Mouse (Mus musculus) frontal cortex, postnatal 14 days (tissue): ENCODE measurements around the gene Dclk1.
"Not testable (repeated sequence)": the region's sequence is repeated elsewhere in the genome, so short reads cannot be mapped to it uniquely, and the experiment has no call there.

ENCODE experiments used
- DNase-seq, 2 experiments: peaks; one replicate each; pipeline ENCODE4 v3.0.0; 2022; ENCODE audit warnings: low spot score in 2 of 2

The Dclk1 gene

DNA sequence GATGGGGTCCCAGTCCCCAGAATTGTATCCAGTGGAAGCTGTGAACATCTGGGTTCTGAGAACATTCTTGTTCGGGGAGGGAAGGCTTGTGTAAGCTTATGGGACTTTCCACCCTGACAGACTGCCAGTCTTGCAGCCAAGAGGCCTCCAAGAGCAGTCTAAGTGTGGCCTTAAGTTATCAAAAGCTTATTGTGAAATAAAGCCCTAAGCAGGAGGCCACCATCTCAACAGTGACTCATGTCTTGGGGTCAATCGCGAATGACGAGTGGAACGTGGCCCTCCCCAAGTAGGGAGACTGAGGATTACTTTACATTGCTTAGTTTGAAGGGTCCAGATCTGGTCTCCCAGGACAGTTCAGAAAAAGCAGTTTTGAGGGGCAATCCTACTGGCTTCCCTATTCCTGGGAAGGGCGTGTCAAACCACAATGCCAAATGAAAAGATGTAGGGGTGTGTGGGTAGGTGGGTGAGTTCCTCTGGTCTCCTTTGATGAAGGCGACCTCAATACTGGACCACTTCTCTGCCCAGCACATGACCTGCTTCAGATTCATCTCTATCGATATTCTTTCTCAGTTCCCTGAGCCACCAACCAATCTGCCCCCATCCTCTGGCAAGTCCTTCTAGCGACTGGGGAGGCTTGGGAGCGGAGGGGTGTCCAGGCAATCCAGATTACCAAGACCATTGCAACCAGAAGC lies at the start of gene Dclk1:
Gene Dclk1 (plus strand): TSS at position 635 of the 692 bp plus-strand sequence.
- no peak for DNase-seq

DNA sequence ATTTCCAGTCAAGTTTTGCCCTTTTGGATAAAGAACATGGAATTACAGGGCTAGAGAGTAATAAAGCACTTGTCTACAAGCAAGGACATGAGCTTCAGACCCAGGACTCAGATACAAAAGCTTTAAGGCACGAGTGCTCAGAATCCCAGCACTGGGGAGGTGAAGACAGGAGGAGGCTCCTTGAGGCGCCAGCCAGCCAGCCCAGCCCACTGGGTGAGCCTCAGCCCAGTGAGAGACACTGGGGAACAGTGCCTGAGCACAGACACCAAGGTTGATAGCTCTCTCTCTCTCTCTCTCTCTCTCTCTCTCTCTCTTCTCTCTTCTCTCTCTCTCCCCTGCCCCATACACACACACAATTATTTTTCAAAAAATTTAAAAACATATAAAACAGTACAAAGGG lies 48.8 kb upstream of the Dclk1 start:
- DNase-seq: no peak

DNA sequence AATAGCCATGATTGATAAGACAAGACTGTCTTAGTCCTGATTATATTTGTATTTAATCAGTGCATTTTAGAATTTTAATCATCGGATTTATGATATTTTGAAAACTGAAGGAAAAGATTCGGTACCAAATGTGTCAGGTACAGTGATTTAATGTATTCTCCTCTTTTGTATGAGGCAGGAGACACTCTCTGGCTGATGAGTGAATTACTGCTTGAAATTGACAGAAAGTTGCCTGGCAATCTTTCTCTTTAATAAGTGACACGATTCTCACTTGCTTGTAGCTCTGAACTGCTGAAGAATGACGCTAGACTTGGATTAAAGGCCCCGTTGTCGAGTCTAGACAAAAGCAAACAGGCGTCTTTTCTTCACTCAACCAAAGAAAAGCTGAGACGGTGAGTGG lies 47.4 kb upstream of the Dclk1 start:
- DNase-seq: no peak

DNA sequence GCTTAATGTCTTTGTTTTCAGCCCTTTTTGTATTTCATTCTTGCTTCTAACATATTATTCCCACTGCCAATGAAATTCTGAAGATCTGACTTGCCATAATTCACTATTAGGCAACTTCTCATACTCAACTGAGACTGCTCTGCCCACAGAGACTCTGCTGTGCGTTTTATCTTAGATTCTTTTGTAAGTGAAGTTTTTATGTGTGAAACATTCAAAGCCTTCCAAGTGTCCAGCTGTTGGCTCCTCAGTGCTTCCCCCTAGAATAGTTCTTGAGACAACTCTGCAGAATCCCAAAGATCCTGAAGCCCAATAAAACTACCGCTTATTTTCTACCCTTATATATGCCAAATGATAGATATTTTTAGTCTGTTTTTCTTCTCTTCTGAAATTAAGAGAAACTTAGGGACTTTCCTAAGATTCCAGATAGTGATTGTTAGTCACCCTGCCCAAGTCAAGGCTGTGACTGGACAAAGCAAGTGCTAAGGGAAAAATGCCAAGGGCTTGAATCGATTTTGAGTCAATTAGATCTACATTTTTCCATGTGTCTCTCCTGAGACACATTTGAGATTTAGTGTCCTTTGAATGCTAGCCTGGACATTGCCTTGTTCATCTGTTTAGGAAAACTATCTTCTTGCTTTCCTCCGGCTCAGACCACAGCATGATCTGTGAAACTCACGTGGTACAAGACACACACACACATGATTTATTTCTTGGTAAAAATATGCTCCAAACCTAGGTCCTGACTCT lies 46.4 kb upstream of the Dclk1 start:
- no peak for DNase-seq

DNA sequence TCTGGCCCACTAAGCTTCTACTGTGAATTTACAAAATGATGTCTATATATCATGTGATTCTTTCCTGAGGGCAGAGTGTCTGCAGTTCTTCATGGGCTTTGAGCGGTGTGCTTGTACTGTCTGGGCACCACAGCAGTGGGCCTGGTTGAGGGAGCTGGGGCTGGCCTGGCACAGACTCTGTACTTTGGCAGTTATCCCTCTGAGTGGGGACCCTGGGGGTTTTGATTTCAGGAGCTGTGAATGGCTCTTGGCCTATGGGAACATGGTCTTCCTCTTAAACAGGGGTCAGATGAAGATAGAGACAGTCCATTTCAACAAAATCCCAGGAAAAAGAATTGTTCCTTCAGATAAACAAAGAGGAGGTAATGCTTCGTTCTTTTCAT lies 45.8 kb upstream of the Dclk1 start:
- DNase-seq: no peak

DNA sequence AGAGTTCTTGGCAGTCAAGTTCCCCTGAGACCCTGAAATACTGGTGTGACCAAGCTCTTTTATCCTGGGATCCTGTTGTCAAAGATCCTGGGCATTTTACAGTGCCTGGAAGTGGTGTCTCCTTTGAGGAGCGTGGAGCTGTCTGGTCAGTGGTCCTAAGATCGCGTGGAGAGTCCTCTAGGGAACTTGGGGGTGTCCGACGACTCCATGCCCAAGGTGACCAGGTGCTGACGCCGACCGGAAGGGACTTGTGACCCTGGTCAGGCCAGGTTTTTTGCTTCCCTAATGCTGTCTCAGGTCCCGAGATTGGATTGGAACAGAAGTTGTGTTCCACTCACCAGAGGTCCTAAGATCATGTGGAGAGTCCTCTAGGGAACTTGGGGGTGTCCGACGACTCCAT lies 38.5 kb upstream of the Dclk1 start:
- not testable (repeated sequence) for DNase-seq

DNA sequence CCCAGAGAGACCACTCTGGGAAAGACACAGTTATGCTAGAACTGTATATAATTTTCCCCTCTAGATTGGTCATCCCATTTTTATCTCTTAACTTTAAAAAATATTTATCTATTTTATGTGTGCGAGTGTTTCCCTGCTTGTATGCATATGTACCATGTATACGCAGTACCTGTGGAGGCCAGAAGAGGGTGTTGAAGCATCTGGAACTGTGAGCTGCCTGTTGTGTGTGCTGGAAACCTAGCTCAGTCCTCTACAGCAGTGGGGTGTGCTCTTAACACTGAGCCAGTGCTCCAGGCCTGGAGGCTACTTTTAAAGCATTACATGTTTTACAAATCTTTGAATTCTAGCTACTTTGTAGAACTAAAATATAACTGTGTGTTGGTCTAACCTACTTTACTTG lies 35.8 kb upstream of the Dclk1 start:
- DNase-seq: no peak

DNA sequence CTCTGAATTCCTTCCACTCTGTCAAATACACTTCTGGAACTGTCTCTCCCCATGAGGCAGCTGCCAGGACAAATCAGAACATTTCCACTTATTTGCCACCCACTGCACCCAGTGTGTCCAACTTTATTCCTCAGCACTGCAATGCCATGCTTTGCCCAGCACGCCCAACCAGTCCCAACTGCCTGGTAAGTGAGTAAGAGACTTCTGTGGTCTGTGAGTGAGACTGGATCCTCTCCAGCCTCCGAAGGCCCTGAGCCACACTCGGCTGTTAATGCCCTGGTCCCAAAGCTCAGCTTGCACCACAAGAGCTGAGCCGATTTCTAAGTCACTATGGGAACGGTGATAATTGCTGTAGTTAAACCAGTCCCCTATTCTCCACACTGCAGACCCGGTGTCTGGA lies 34.5 kb upstream of the Dclk1 start:
- no peak for DNase-seq

DNA sequence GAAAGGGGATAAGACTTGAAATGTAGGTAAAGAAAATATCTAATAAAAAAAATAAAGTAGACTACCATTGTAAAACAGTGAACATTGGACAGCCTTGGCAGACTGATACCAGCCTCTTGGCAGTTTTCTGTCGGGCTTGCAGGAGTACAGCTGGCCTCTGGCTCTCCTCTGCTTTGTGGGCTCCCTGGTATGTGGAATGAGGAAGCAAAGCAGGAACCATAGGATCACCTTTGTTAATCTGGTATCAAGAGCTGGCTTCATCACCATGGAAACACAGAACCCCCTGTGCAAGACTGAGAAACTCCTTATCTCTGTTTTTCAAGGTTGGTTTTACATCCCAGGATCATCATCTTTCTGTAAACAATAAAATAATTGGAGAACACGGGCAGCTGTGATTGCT lies 29.9 kb upstream of the Dclk1 start:
- DNase-seq: no peak

DNA sequence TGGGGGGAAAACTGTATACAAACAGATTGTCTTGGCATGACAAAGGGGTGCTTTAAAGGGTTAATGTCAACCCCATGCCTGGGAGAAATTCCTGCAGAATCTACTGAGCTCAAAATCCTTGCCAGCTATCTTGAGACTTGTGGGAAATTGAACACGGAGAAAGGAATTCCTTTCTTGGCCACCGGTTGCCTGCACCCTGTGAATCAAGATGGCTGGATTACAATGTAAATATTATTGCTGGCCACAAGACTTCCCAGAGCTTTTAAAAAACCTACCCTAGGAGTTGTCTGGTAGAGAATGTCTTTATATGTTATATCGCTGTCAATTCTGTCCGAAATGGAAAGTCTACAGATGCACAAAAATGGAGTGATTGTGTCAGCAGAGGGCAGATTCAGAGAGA lies 28.4 kb upstream of the Dclk1 start:
- DNase-seq: no peak

DNA sequence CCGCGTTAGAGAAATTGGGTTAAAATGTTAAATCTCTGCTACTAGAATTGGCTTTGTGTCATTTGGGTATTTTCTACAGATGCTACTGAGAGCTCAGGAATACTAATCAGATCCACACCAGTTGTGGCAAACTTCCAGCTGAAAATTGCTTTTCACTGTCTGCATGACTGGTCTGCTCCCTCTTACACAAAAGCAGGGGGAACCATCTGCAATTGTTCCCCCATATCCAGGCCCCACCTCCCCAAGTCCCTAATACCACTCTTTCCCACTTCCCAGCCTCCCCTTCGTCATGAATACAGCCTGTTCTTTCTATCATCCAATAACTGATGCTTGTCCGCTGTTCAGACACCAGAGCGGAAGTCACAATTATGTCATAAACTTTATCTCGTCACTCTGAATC lies 27.8 kb upstream of the Dclk1 start:
- DNase-seq: no peak

DNA sequence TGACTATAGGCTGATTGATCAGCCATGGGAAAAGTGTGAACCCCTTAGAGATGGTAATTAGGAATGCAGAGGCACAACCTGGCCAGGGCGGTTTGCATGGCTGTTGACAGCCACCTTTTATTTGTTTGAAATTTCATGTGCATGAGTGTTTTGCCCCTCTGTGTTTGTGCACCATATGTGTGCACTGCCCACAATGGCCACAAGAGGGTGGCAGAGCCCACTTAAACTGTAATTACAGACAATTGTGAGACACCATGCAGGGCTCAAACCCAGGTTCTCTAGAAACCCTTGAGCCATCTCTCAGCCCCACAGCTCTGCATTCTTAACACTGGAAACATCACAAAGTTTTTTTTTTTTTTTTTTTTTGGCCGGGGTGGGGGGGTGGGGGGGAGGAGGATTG lies 19.7 kb upstream of the Dclk1 start:
- no peak for DNase-seq

DNA sequence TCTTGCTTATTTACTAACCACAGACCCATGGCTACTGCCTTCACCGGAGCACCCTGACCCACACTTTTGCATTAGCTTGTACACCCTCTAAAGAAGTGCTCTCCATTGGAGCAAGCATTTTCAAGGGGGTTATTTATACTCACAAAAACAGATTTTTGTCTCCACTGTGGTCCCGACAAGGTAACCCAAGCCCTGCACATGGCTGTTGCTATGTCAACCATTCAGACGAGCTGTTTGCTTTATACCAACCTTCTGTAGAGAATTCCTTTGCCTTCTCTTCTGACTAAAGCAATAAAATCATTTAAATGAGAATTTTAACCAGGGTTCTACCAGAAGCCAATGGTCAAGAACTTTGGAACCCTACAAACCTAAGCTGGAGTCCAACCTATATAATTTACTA lies 18.3 kb upstream of the Dclk1 start:
- DNase-seq: no peak

DNA sequence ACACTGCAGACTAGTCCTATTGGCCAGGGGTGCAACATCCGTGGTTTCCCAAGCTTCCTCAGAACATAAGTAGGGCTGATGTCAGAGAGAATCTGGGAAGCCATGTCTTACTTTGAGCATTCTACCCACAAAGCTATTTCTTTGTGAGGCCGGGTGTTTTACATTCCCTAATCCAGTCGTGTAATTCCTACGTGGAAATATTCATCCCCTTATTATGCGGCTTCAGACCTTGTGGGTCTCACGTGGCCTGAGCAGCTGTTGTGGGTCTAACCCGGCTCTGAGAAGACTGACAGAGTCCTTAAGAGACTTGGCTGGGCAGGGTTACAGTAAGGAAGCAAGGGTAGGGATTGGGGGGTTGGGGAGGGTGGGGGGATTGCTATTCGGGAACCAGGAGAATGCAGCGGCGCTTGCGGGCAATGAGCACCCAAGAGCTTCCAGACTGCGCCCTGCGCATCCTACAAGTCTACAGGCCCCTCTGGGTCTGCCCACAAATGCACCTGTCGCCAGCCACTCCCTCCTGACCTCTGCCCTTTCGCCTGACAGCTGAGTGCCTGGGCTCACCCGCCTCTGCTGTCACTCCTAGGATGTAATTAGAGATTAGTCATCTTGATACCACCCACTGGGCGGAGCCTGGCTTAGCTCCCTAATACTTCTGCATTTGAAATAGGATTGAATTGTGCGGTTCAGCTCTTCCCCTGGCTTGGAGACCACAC lies 15.5 kb upstream of the Dclk1 start:
- DNase-seq: no peak

DNA sequence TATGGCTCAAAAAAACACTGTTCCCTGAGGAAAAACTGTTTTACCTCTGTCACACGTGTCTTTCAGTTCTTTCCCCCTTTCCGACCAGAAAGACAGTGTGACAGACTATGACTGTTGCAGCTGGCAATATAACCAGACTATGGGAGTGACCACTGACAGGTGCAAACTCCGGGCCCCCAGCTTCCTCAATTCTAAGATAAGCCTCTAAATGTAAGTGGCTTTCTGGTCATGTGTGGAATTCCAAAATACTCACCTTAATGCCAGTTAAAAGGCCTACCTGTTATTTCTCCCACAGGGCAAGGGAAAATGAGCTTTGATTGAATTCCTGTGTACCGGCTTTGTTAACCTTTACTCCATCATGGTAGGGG lies 15.0 kb upstream of the Dclk1 start:
- no peak for DNase-seq

DNA sequence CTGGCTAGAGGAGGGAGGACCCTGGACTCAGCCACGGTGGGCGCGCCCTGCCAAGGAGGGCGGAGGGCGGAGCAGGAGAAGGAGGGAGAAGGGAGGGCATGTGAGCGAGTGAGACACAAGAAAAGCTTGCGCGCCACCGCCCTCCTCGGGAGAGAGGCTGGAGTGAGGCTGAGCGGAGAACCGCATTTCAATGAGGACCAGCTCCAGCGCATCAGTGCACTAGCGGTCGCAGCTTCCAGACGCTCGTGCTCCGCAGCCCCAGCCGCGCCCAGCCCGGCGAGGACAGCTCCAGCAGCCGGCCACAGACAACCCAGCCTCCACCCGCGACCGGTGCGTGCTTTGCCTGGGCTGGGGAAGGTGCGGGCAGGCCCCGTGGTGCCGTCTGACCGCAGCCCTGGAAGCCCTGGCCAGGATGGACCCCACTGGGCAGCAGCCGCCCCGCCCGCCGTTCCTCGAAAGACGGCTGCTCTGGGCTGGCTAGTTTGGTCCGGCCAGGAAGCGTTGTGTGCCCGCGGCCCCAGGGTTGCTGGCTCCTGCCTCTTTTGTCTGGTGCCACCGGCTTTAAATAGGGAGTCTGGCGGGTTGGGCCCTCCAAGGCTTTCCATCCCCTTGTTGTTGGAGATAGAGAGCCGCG lies 375 bp downstream of the Dclk1 start:
- DNase-seq: peak; percentile 80 to 85

DNA sequence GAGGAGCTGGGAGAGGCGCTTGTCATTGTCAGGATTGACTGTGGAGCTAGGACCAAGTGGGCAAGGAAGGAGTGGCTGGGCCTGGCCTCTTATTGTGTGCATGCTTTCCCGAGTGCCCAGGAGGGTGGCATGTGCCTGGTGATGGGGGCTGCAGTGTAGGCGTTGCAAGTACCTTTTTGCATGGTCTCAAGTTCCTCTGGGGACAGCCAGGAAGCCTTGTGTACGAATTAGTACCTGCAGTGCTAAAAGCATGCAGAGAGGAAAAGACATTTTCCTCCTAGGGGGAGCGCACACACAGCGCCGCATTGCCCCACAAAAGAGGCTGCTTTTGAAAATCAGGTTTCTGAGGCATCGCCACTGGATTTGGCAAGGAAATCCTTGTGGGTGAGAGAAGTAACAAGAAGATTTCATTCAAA lies 900 bp downstream of the Dclk1 start:
- peak; percentile 26 to 34 for DNase-seq

DNA sequence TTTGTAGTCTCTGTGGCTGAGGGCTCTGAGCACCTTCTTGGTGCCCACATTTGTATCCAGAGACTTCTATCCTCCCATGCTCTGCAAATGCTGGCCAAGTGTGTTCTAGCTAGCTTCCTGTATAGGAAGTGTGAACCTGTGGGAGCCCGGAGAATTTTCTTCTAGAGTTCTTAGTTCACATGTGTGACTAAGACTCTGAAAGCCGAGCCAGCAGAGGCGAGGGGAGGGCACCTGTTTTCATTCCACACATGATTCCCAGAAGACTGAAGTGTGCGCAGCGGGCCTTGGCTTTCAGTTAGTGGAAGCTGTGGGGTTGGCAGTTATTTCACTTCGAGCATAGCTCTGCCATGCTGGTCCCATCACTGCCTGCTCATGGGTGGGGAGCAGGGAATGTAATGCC lies 1.9 kb downstream of the Dclk1 start:
- peak; percentile 32 to 36 for DNase-seq

DNA sequence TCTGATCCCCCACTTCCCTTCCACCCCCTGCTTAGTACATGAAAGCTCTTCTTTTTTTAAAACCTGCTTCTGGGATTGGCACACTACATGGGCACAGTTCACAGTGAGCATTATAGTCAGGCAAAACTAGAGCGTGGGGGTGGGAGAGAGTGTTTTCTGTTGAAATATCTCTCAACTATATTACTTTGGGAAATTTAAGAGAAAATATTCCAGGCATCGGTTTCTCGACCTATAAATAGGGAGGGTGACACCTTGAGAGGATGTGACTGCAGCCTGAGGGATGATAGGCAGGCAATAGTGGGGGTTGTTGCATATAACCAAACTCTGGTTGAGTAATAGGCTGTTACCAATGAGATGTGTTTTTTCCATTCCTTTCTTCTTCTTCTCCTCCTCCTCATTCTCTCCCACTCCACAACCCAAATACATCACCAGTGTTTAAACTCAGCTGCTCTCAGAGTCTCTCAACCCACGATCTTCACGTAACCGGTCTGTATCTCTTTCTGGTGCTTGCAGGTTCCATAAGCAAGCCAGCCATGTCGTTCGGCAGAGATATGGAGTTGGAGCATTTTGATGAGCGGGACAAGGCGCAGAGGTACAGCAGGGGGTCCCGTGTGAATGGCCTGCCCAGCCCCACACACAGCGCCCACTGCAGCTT lies 4.6 kb downstream of the Dclk1 start:
- no peak for DNase-seq

DNA sequence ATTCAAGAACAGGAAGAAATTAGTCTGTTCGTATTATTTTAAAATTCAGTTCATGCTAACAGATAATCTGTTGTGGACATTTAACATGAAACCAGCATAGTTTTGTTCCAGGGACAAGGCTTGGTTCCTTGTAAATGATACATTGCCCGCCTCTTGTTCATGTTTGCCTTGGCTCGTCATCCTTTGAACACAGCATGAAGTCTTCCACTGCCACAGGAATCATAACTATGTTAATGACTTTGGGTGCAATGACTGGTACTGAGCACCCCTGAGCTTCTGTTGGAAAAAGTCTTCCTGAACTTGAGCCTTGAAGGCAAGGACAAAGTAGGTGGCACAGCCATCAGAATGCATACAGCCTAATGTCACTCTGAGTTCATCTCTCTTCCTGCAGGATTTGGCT lies 5.9 kb downstream of the Dclk1 start:
- DNase-seq: no peak

DNA sequence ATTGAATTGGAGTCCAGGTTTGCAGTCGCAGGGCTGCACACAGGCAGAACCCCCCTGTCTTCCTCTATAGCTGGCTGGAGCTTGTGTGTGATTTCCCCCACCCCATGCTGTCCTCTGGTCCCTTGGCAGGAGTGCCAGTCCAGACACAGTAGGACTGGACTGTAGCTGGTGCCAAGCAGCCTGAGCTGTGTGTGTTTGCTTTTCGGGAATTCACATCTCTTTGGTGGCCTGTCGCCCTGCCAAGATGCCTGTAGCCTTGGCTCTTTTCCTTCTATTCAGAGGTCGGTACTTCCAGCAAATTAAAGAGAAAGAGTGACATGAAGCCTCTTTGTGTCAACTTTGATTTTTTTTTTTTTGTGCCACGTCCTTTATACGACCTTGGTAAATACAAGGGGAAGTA lies 6.3 kb downstream of the Dclk1 start:
- DNase-seq: peak in 1 of 2 experiments; percentile 39

DNA sequence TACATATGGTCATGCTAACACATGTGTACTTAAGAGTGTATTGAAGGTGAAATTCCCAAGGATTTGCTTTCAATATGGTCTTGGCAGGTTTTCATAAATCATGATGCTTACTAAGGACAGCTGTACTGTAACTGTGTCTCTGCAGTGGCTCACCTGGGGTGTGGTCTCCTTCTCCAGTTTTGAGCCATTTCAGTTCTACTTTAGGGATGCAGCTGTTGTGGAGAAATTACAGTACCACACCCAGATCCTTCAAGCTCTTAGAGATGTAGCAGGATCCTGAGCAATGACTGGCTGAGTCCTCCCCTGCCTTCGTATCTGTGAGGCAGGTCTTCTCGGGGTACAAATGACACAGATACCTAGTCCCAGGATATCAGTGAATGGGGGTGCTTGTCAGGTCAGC lies 8.5 kb downstream of the Dclk1 start:
- DNase-seq: no peak
